Mouse (Mus musculus): ENCODE data around the gene Camkmt.

DNA sequence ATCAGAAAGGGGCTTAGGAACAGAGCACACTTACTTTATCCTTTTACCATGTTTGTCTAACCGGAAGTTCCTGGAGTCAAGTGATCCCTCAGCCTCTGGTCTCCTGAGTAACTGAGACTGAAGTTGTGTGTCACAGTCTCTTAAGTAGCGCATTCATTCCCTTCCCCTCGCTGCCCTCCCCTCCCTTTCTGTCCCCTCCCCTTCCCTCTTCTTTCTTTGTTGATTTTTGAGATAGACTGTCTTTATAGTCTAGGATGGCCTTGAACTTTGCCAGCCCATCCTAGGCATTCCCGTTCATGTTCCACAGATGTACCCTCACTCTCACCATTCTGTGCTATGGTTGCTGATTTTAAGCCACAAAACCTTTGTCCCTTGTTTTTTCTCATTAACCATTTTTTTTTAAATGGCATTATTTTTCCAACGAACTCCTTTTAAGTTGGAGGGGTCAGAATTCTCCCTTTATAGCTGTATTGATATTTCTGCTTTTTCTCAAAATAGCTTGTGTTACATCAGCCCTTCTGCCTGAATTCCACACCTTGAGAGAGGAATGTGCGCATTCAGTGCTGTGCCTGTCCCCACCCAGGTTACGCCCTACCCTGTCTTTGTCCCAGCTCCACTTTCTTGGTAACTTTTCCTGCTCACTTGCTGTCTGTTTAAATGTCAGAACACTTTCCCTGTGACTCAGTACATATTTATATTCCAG is 72.4 kb downstream of the Camkmt start:
- TF ChIP-seq CTCF (IDR thresholded peaks at IDR 0.05; ENCODE audit: extremely low read depth, insufficient read depth, insufficient read length, insufficient replicate concordance) = no peak
- no peak for TF ChIP-seq POLR2A (IDR thresholded peaks at IDR 0.05; ENCODE audit: low read depth, low read length)
